In genomic region chr5:29335836-29336235, GRCm38 (mm10) we compare ENCODE assay signal across 8 mouse cellular contexts. TPM values are rescaled to one million over a fixed set of nuclear protein-coding genes. Genes with fewer than 3 reads are reported as not detected.
DNase-seq lines count a peak whose midpoint lies in the region; ATAC-seq and TF ChIP-seq lines count a peak whose summit lies in the region.

No protein-coding gene starts in this region.

- no peaks in the 10 kb centered on the region for H3K9me3 ChIP-seq in heart, embryonic 12.5 days (replicated peaks)
- no peaks in the 10 kb centered on the region for H3K9me3 ChIP-seq in lung, embryonic 14.5 days (ENCODE audit: low read depth, low read length)

- peak; percentile 64 for TF ChIP-seq CTCF in lung, embryonic 14.5 days (IDR thresholded peaks at IDR 0.05; ENCODE audit: low read depth)
- TF ChIP-seq CTCF in lung, adult 2 months (IDR thresholded peaks at IDR 0.05; ENCODE audit: insufficient read depth, low read length) = no peak

- peak; percentile 2 to 48 for DNase-seq in heart, adult 18-20 months
- DNase-seq in lung, embryonic 14.5 days = peak; percentile 78
- DNase-seq in lung, adult 2 months = no peak
- DNase-seq in R1 (ENCODE audit: low read depth, low spot score) = peak; percentile 62
- DNase-seq in right cerebral cortex, postnatal 4 days = no peak

- 48% methylated on average over 5 of the region's 5 CpGs for WGBS in heart, embryonic 12.5 days
- 41% methylated on average over 5 of the region's 5 CpGs for WGBS in lung, embryonic 14.5 days
- WGBS in lung, adult 2 months = 45% methylated on average over 5 of the region's 5 CpGs

- H3K9ac ChIP-seq in heart, embryonic 12.5 days = no peak overlapping the region
- no peak overlapping the region for H3K9ac ChIP-seq in lung, embryonic 14.5 days

- no peaks in the 10 kb centered on the region for H3K36me3 ChIP-seq in heart, embryonic 12.5 days
- no peaks in the 10 kb centered on the region for H3K36me3 ChIP-seq in lung, embryonic 14.5 days (ENCODE audit: insufficient read depth)

- 0 out of 2 replicates have a peak, but pooled peaks cover 3% of the 10 kb centered on the region for H3K4me1 ChIP-seq in heart, embryonic 12.5 days (replicated peaks)
- no peaks in the 10 kb centered on the region for H3K4me1 ChIP-seq in lung, embryonic 14.5 days (ENCODE audit: insufficient read depth)
- H3K4me1 ChIP-seq in lung, adult 2 months (ENCODE audit: control insufficient read depth, insufficient read depth, low read length) = no peaks in the 10 kb centered on the region

- no peak overlapping the region for H3K4me2 ChIP-seq in heart, embryonic 12.5 days
- H3K4me2 ChIP-seq in lung, embryonic 14.5 days = no peak overlapping the region

- TF ChIP-seq POLR2A in lung, adult 2 months (IDR thresholded peaks at IDR 0.05; ENCODE audit: borderline replicate concordance, extremely low read depth, low read depth, low read length) = no peak

- no peak overlapping the region for H3K27ac ChIP-seq in heart, embryonic 12.5 days (ENCODE audit: poor library complexity, severe bottlenecking)
- no peak overlapping the region for H3K27ac ChIP-seq in lung, embryonic 14.5 days (ENCODE audit: low read depth)

- no peak for ATAC-seq in heart, embryonic 12.5 days (ENCODE audit: insufficient number of reproducible peaks, low FRiP score)
- no peak for ATAC-seq in lung, embryonic 14.5 days (ENCODE audit: insufficient read depth)
- ATAC-seq in megakaryocyte progenitor cell, adult 5-6 weeks (replicated peaks; ENCODE audit: poor library complexity) = peak; percentile 61; the same call in 1 of the 2 replicates
- ATAC-seq in megakaryocyte, adult 5-6 weeks (ENCODE audit: poor library complexity, severe bottlenecking) = no peak

- H3K4me3 ChIP-seq in heart, embryonic 12.5 days = no peak overlapping the region
- no peak overlapping the region for H3K4me3 ChIP-seq in lung, embryonic 14.5 days (ENCODE audit: low read depth, low read length)
- no peak overlapping the region for H3K4me3 ChIP-seq in lung, adult 2 months (replicated peaks; ENCODE audit: extremely low read depth, low read depth, low read length)

- no peaks in the 10 kb centered on the region for H3K27me3 ChIP-seq in heart, embryonic 12.5 days (replicated peaks)
- H3K27me3 ChIP-seq in lung, embryonic 14.5 days (ENCODE audit: insufficient read depth, low read length) = no peaks in the 10 kb centered on the region

RNA-seq across cellular contexts. Expression of gene Lmbr1, which starts 42.4 kb away (rescaled TPM):
- 10 to 100 TPM; 14.3 to 15.2 TPM for total RNA-seq in heart, adult 18-20 months (2021)
- polyA plus RNA-seq in heart, embryonic 12.5 days (2016; fragmentation: Nextera tagmentation; extraction: Ambion mirVana) = 14.0 and 14.3 TPM in 2 replicates
- polyA plus RNA-seq in lung, embryonic 14.5 days (2014; fragmentation: Nextera tagmentation; extraction: Ambion mirVana) = 11.8 and 12.8 TPM in 2 replicates
- 4.1 and 4.5 TPM in 2 replicates for polyA plus RNA-seq in lung, adult 2 months (2012; rRNA removed)
- 2.2 TPM in 2 replicates for total RNA-seq in megakaryocyte progenitor cell, adult 5-6 weeks (2015)
- total RNA-seq in megakaryocyte progenitor cell, adult 5-6 weeks (2017) = 4.4 and 5.1 TPM in 2 replicates
- total RNA-seq in megakaryocyte, adult 5-6 weeks (2015) = 0.27 and 0.33 TPM in 2 replicates
- total RNA-seq in megakaryocyte, adult 5-6 weeks (2017) = 2.0 and 2.1 TPM in 2 replicates

Comparison
In these comparisons a context has a peak if more than half of its experiments do, and no peak if none do; other contexts are left out.
1. DNase-seq: peak in heart, adult 18-20 months (2 of 2), lung, embryonic 14.5 days (single experiment) and R1 (single experiment); none in lung, adult 2 months (single experiment) and right cerebral cortex, postnatal 4 days (single experiment).